Mouse (Mus musculus): ENCODE measurements at regions not wholly inside any gene's neighbourhood (a gene's known extent, or its start where the extent isn't known, plus 50 kb on each side); places are given as distances from the start of the nearest gene placed in this dataset.

DNA sequence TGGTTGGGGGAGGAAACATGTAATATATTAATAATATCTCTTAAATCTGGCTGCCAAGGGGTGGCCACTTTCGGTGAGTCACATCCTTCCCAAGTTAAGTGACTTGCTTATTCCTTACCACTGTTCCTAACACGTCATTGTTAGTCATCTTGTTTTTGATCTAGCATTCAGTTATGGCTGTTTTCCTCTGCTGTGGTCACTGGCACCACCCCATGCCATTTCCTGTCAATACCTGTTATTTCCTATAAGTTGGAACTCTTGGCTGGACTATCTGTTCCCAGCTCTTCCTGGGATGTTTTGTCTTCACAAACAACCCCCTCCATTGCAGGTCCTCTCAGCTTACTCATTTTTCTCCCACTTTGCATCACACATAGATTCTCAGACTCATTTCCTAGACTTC lies 703.5 kb upstream of the Tmem132c start:
- no peak for TF ChIP-seq E2F4 (IDR thresholded peaks at IDR 0.05; ENCODE audit: insufficient replicate concordance, low read depth, low read length)
- no peak for TF ChIP-seq NRF1 (IDR thresholded peaks at IDR 0.05; ENCODE audit: low read depth, low read length)
- no peak for TF ChIP-seq USF2 (conservative IDR thresholded peaks at IDR 0.05; ENCODE audit: low read depth, low read length)
- no peak for TF ChIP-seq ZC3H11A (IDR thresholded peaks at IDR 0.05; ENCODE audit: low read depth, low read length)
- no peak for TF ChIP-seq MAFK (IDR thresholded peaks at IDR 0.05; ENCODE audit: insufficient replicate concordance, low read length)
- TF ChIP-seq POLR2A (IDR thresholded peaks at IDR 0.05; ENCODE audit: low read depth, low read length) = no peak

Measured in CH12.LX (cell line).